Mouse (Mus musculus): ENCODE measurements around the gene Zfp385a. TPM values are rescaled to one million over a fixed set of nuclear protein-coding genes. Genes with fewer than 3 reads are reported as not detected.
"Not testable (repeated sequence)": the region's sequence is repeated elsewhere in the genome, so short reads cannot be mapped to it uniquely, and the experiment has no call there.

The Zfp385a gene
- polyA plus RNA-seq, 1 experiment = 84.7 TPM

DNA sequence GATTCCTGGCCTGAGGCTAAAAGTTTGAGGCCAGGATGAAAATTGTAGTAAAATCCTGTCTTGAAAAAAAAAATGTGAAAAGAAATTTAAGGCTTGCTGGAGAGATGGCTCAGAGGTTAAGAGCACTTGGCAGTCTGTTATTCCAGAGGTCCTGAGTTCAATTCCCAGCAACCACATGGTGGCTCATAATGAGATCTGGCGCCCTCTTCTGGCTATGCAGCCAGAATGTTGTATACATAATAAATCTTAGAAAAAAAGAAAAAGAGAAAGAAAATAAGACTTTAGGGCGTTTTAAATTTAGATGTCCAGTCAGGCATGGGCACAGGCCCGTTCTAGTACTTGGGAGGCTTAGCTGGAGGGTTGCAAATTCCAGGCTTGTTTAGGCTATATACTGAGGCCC, 60.1 kb downstream of the Zfp385a start:
- Histone ChIP-seq H3K27ac (ENCODE audit: control insufficient read depth, insufficient read depth, low read depth, low read length) (no peak overlapping the region), H3K4me1 (ENCODE audit: control insufficient read depth, insufficient read depth, low read length) (no peaks in the 10 kb centered on the region), H3K36me3 (ENCODE audit: control insufficient read depth, insufficient read depth, low read length) (no peaks in the 10 kb centered on the region), H3K4me3 (ENCODE audit: control insufficient read depth, low read depth, low read length) (no peak overlapping the region), H3K27me3 (ENCODE audit: control insufficient read depth, insufficient read depth, low read length) (no peaks in the 10 kb centered on the region)
- TF ChIP-seq CTCF (IDR thresholded peaks at IDR 0.05; ENCODE audit: control insufficient read depth, insufficient read depth, insufficient replicate concordance, low read depth, low read length) (no peak), POLR2A (IDR thresholded peaks at IDR 0.05; ENCODE audit: control insufficient read depth, low read depth, low read length) (no peak)

DNA sequence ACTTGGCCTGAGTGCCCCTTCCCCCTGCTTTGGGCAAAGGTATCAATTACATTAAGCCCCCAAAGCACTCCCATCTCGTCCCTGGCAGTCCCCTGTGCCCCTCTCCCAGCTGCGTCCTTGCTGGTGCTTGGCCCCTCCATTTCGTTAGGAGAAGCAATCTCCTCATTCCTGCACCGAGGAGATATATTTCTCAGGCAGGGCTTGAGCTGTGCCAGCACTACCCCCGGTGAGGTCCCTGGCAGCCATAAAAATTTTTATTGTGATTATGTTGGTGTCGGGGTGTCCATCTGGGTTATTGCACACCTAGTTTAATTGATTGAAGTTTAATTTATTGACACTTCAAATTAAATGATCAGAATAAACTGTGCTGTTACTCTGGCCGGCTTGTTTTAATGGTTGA, 61.9 kb downstream of the Zfp385a start:
- no peaks in the 10 kb centered on the region for H3K36me3 ChIP-seq (ENCODE audit: control insufficient read depth, insufficient read depth, low read length)
- no peak overlapping the region for H3K4me3 ChIP-seq (ENCODE audit: control insufficient read depth, low read depth, low read length)
- H3K27ac ChIP-seq (ENCODE audit: control insufficient read depth, insufficient read depth, low read depth, low read length) = no peak overlapping the region
- no peaks in the 10 kb centered on the region for H3K27me3 ChIP-seq (ENCODE audit: control insufficient read depth, insufficient read depth, low read length)
- no peaks in the 10 kb centered on the region for H3K4me1 ChIP-seq (ENCODE audit: control insufficient read depth, insufficient read depth, low read length)
- TF ChIP-seq POLR2A (IDR thresholded peaks at IDR 0.05; ENCODE audit: control insufficient read depth, low read depth, low read length) (no peak), CTCF (IDR thresholded peaks at IDR 0.05; ENCODE audit: control insufficient read depth, insufficient read depth, insufficient replicate concordance, low read depth, low read length) (no peak)

DNA sequence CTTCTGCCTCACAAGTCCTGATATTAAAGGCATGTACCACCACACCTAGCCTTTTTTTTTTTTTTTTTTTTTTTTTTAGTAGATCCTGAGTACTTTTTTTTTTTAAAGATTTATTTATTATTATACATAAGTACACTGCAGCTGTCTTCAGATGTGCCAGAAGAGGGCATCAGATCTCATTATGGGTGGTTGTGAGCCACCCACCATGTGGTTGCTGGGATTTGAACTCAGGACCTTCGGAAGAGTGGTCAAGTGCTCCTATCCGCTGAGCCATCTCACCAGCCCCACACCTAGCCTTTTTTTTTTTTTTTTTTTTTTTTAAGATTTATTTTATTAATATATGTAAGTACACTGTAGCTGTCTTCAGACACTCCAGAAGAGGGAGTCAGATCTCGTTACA, 64.0 kb downstream of the Zfp385a start:
- not testable (repeated sequence) for H3K27me3 ChIP-seq (ENCODE audit: control insufficient read depth, insufficient read depth, low read length); H3K4me1 ChIP-seq (ENCODE audit: control insufficient read depth, insufficient read depth, low read length); H3K36me3 ChIP-seq (ENCODE audit: control insufficient read depth, insufficient read depth, low read length); H3K27ac ChIP-seq (ENCODE audit: control insufficient read depth, insufficient read depth, low read depth, low read length); H3K4me3 ChIP-seq (ENCODE audit: control insufficient read depth, low read depth, low read length)

DNA sequence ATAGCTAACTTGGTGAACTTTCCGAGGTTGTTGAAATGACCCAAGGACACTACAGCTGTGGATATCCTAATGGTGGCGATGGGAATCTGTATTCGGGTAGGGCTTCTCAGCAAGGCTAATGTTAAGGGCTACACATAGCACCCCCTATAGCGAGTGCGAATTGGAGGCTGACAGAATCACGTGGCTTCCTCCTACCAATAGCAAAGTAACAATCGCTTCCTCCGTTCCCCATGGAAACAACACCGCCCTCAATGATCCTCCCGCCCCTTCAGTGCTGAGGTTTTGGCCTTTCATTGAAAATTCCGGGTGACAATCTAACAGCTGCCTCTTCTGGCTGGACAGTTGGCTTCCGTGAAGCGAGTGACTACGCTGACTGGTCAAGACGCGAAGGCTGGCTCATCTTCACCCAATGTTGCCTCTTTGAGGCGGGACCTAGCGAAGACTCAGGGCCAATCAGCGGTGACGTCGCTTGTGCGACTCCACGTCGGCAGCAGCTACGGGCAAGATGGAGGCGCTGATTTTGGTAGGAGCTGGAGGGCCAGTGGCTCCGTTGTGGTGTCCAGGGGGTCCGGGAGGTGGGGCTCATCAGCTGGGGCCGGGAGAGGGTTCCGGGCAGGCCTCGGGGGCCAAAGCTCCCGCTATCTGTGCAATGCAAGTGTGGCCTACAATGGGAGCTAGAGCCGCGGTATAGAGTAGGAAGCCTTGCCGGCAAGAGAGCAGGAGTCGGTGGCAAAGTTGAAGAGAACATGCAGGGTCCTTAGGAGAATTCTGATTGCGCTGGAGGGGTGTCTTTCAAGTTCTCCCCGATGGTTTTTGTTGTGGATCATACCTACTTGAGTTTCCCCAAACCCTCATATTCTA, 67.2 kb downstream of the Zfp385a start, which contains the start of gene Copz1:
Gene Copz1 (plus strand): TSS at position 296 of the 861 bp plus-strand sequence.
- H3K36me3 ChIP-seq (ENCODE audit: control insufficient read depth, insufficient read depth, low read length) = no peaks in the 10 kb centered on the region
- no peaks in the 10 kb centered on the region for H3K27me3 ChIP-seq (ENCODE audit: control insufficient read depth, insufficient read depth, low read length)
- peak within 1 kb of the TSS; percentile 50 for H3K27ac ChIP-seq (ENCODE audit: control insufficient read depth, insufficient read depth, low read depth, low read length)
- TF ChIP-seq POLR2A (IDR thresholded peaks at IDR 0.05; ENCODE audit: control insufficient read depth, low read depth, low read length) = peak; percentile 85
- TF ChIP-seq CTCF (IDR thresholded peaks at IDR 0.05; ENCODE audit: control insufficient read depth, insufficient read depth, insufficient replicate concordance, low read depth, low read length) = peak; percentile 1; the same call in 1 of the 2 replicates
- H3K4me1 ChIP-seq (ENCODE audit: control insufficient read depth, insufficient read depth, low read length) = no peaks in the 10 kb centered on the region
- H3K4me3 ChIP-seq (ENCODE audit: control insufficient read depth, low read depth, low read length) = peak within 1 kb of the TSS; percentile 95

DNA sequence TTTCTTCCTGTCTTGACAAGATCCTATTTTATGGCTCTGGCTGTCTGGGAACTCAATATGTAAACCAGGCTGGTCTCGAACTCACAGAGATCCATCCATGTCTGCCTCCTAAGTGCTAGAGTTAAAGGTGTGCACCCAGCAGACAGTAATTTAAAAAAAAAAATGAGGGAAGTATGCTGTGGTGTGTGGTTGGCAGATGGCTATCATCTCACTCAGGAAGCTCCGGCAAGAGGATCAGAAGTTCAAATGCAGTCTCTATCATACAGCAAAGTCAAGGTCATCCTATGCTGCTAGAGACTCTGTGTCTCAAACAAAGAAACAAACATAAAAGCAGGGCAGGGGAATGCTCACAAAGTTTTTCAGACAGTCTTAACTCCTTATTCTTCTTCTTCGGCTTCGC, 71.0 kb downstream of the Zfp385a start:
- Histone ChIP-seq H3K4me3 (ENCODE audit: control insufficient read depth, low read depth, low read length) (no peak overlapping the region), H3K4me1 (ENCODE audit: control insufficient read depth, insufficient read depth, low read length) (no peaks in the 10 kb centered on the region), H3K27ac (ENCODE audit: control insufficient read depth, insufficient read depth, low read depth, low read length) (no peak overlapping the region), H3K27me3 (ENCODE audit: control insufficient read depth, insufficient read depth, low read length) (no peaks in the 10 kb centered on the region), H3K36me3 (ENCODE audit: control insufficient read depth, insufficient read depth, low read length) (no peaks in the 10 kb centered on the region)
- no peak for TF ChIP-seq CTCF (IDR thresholded peaks at IDR 0.05; ENCODE audit: control insufficient read depth, insufficient read depth, insufficient replicate concordance, low read depth, low read length)
- no peak for TF ChIP-seq POLR2A (IDR thresholded peaks at IDR 0.05; ENCODE audit: control insufficient read depth, low read depth, low read length)

DNA sequence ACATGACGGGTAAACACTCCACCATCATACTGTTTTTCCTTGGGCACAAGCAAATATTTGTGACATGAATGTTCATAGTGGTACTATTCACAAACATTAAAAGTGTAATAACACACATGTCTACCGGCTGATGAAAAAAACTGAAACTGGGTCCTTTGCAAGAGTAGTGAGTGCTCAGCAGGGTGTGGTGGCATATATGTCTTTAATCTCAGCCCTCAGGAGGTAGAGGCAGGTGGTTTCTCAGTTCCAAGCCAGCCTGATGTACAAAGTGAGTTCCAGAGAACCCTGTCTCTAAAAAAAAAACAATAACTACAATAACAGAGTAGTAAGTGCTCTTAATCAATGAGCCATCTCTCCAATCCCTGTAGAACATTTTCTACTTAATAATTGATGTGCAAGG, 75.1 kb downstream of the Zfp385a start:
- no peak for TF ChIP-seq CTCF (IDR thresholded peaks at IDR 0.05; ENCODE audit: control insufficient read depth, insufficient read depth, insufficient replicate concordance, low read depth, low read length)
- TF ChIP-seq POLR2A (IDR thresholded peaks at IDR 0.05; ENCODE audit: control insufficient read depth, low read depth, low read length) = no peak
- Histone ChIP-seq H3K4me1 (ENCODE audit: control insufficient read depth, insufficient read depth, low read length) (no peaks in the 10 kb centered on the region), H3K27ac (ENCODE audit: control insufficient read depth, insufficient read depth, low read depth, low read length) (no peak overlapping the region), H3K27me3 (ENCODE audit: control insufficient read depth, insufficient read depth, low read length) (no peaks in the 10 kb centered on the region), H3K4me3 (ENCODE audit: control insufficient read depth, low read depth, low read length) (no peak overlapping the region), H3K36me3 (ENCODE audit: control insufficient read depth, insufficient read depth, low read length) (no peaks in the 10 kb centered on the region)

Other genes starting within 250 kb of the Zfp385a start
- gene Smug1, start 173.0 kb downstream of the Zfp385a start, polyA plus RNA-seq (2012; rRNA removed) = 3.4 and 3.8 TPM in 2 replicates
- gene Cbx5, start 100.3 kb downstream of the Zfp385a start, polyA plus RNA-seq (2012; rRNA removed) = 11.8 and 15.7 TPM in 2 replicates
- 43.2 and 53.3 TPM in 2 replicates for gene Hnrnpa1, start 99.7 kb downstream of the Zfp385a start, polyA plus RNA-seq (2012; rRNA removed)
- gene Nfe2, start 81.7 kb downstream of the Zfp385a start, polyA plus RNA-seq (2012; rRNA removed) = 8.9 and 10.6 TPM in 2 replicates
- gene Copz1, start 67.4 kb downstream of the Zfp385a start, polyA plus RNA-seq (2012; rRNA removed) = 51.6 and 56.8 TPM in 2 replicates
- gene Gpr84, start 29.5 kb downstream of the Zfp385a start, polyA plus RNA-seq (2012; rRNA removed) = 0.24 and 0.43 TPM in 2 replicates
- 1.1 and 1.4 TPM in 2 replicates for gene Itga5, start 26.7 kb upstream of the Zfp385a start, polyA plus RNA-seq (2012; rRNA removed)
- 491 and 515 TPM in 2 replicates for gene Gtsf1, start 90.4 kb upstream of the Zfp385a start, polyA plus RNA-seq (2012; rRNA removed)
- gene Gtsf2, start 108.4 kb upstream of the Zfp385a start, polyA plus RNA-seq (2012; rRNA removed) = 111 and 129 TPM in 2 replicates
- gene Nckap1l, start 113.7 kb upstream of the Zfp385a start, polyA plus RNA-seq (2012; rRNA removed) = 58.5 and 61.5 TPM in 2 replicates
- 4.2 and 5.4 TPM in 2 replicates for gene Pde1b, start 162.9 kb upstream of the Zfp385a start, polyA plus RNA-seq (2012; rRNA removed)
- 0.07 and 0.35 TPM in 2 replicates for gene Ppp1r1a, start 197.9 kb upstream of the Zfp385a start, polyA plus RNA-seq (2012; rRNA removed)
- not detected in 2 replicates for gene Glycam1, start 225.0 kb upstream of the Zfp385a start, polyA plus RNA-seq (2012; rRNA removed)

All from testis, adult 2 months (tissue).